Mouse (Mus musculus) thymus, postnatal 36 days (tissue): ENCODE measurements around the gene 2810004N23Rik.
"Not testable (repeated sequence)": the region's sequence is repeated elsewhere in the genome, so short reads cannot be mapped to it uniquely, and the experiment has no call there.

Experiments used
- DNase-seq, 2 experiments: peaks; one replicate each; pipeline ENCODE4 v3.0.0; 2022; ENCODE audit warnings: mixed read lengths in 2 of 2

The 2810004N23Rik gene

DNA sequence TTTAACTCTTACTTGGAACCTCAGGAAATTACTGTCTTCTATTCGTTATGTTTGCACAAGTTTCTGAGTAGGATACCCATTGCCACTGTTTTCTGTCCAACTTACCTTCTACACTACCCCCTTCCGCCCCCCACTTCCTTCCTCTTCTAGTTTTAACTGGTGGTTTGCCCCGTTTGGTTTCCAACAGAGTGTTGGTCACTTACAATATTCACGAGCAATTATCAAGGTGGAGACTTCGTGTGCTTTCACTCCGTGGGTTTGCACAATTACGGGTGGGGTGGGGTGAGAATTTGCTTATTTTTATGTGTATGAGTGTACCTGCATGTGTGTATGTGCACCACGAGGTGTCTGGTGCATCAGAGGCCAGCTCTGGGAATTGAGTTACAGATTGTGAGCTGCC lies 809 bp upstream of the 2810004N23Rik start:
- peak in 1 of 2 experiments; percentile 7 for DNase-seq

DNA sequence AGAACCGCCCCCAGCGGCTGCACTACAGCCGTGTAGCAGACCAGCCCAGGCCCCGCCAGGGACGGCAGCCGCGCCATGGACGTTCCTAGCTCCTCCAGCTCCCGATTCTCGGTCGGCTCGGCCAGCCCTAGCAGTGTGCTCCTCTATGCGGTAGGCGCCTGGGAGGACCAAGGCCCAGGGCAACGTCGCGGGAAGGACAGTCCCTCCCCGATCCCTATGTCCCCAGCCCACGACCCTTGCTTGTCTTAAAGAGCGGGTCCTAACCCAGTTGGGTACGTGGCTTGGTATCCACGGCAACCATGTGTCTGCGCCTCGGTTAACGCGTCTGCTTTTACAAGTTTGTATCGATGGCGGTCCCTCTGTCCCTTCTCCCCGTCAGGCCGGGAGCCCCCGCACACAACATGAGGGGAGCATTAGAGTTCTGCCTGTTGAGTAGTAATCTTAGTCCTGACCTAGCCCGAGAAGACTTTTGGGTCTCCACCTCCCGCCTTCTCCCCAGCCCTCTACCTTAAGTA lies 300 bp upstream of the 2810004N23Rik start:
- no peak for DNase-seq

GRCm38 (mm10) chr8:124860188-124860587 lies 2.7 kb downstream of the 2810004N23Rik start:
- no peak for DNase-seq

- peak; percentile 44 to 48 for DNase-seq
Measured at GRCm38 (mm10) chr8:124859466-124859865, 3.5 kb downstream of the 2810004N23Rik start.

DNA sequence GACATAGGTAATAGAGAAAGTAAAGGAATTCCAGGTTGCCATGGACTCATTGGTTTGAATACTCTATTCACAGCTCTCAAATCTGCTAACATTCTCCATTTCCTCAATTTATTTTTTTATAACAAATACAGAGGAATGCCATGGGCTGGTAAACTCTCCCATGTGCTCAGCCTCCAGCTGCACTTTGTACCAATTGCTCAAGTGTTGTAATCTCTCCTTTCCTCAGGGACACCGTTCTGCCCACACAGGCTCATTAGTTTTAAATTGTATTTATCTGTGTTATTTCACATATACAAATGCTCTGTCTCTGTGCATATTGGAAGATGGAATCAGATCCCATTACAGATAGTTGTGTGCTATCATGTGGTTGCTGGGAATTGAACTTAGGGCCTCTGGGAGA lies 9.4 kb downstream of the 2810004N23Rik start:
- no peak for DNase-seq

GRCm38 (mm10) chr8:124845573-124845972 lies 17.3 kb downstream of the 2810004N23Rik start:
- DNase-seq = no peak

DNA sequence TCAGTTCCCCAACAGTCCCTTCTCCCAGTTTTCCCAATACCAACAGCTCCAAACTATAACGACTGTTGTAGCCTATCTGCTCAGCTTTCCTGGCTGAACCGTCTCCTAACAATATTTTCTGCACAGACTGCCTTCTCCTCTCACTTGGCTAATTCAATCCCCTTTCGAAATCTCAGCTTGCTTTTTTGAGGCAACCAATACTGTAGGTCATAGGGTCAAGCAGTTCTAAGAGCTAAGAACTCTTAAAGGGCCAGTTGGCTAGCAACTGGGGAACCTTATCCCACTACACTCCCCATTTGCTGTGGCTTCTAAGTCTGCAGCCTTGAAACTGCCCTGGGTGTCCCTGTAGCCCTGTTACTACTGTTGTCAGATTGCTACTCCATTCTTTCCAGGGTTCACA lies 17.8 kb downstream of the 2810004N23Rik start:
- DNase-seq = no peak

DNA sequence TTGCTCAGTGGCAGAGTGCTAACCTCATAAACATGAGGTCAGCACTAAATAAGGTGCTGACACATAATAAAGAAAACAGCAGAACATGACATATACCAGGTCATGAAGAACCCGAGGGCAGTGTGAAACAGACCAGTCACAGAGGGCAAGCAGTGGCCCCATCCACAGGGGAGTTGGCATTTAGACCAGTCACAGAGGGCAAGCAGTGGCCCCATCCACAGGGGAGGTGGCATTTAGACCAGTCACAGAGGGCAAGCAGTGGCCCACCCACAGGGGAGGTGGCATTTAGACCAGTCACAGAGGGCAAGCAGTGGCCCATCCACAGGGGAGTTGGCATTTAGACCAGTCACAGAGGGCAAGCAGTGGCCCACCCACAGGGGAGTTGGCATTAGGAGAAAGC lies 20.0 kb downstream of the 2810004N23Rik start:
- DNase-seq = not testable (repeated sequence)

- no peak for DNase-seq
Measured at GRCm38 (mm10) chr8:124841775-124842174, 21.1 kb downstream of the 2810004N23Rik start.

- no peak for DNase-seq
Measured at GRCm38 (mm10) chr8:124840900-124841299, 22.0 kb downstream of the 2810004N23Rik start.

- no peak for DNase-seq
Measured at GRCm38 (mm10) chr8:124839371-124839770, 23.5 kb downstream of the 2810004N23Rik start.

DNA sequence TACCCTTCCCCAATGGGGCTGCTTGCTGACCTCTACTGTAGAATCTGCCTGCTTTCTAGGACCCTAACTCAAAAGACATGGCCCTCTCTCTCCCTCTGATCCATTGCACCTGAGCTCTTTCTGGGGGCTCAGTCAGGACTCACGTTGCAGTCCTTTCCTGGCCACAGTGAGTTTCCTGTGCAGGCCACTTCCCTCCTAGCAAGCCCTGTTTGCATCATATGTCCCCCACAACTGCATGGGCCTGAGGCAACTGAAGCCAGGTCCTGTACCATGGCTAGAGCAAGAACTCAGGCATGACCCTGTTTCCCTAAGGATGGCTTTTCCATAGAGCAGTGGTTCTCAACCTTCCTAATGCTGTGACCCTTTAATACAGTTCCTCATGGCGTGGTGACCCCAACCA lies 25.0 kb downstream of the 2810004N23Rik start:
- DNase-seq = no peak

DNA sequence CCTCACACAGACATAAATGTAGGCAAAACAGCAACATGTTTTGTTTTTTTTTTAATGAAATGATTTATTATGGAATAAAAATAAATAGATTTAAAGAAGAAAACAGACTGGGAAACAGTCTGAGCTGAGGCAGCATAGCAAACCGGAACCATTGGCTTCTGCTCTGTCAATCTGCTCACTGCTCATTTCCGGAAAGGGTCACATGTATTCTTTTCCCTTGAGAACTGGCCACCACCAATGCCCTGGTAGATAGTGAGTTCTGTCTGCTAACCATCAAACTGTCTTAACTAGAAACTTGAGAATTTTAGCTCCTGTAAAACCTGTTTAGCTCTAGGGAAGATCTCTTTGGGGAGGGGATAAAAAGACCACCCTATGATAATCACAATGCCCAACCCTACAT lies 26.0 kb downstream of the 2810004N23Rik start:
- DNase-seq = no peak

- DNase-seq = no peak
Measured at GRCm38 (mm10) chr8:124836273-124836672, 26.6 kb downstream of the 2810004N23Rik start.

DNA sequence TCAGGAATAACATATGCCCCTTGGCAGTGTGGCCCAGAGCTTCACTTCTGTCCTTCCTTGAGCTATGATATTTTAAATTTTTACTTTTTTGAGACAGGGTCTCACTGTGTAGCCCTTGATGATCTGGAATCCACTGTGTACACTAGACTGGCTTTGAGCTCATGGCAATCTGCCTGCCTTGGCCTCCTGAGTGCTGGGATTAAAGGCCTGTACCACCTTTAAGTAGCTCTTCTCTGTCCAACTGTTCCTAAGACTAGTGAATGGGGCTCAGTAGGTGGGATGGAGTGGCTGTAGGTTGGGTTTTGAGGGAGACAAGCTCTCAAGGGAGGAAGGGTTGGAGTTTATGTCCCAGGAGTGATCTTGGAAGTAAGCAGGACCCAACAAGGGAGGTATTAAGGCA lies 27.1 kb downstream of the 2810004N23Rik start:
- no peak for DNase-seq

- no peak for DNase-seq
Measured at GRCm38 (mm10) chr8:124833430-124834205, 29.3 kb downstream of the 2810004N23Rik start.

- DNase-seq = no peak
Measured at GRCm38 (mm10) chr8:124831941-124832340, 31.0 kb downstream of the 2810004N23Rik start.

DNA sequence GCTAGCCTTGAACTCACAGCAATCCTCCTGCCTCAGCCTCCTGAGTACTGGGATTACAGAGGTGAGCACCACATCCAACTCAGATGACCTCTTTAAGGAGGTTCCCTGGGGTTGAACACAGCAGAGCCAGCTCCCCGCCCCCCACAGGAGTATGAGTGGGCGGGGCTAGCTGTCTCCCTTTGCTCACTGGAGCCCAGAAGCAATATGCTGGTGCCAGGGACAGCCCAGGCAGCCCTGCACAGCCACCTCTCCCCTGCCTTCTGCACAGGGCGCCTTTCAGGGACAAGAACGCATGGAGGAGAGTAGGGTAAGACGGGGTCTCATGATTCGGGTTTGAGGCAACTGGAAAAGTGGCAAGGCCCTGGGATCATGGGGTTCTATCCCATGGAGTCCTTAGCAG lies 31.4 kb downstream of the 2810004N23Rik start:
- DNase-seq = no peak

- no peak for DNase-seq
Measured at GRCm38 (mm10) chr8:124830050-124830449, 32.9 kb downstream of the 2810004N23Rik start.

DNA sequence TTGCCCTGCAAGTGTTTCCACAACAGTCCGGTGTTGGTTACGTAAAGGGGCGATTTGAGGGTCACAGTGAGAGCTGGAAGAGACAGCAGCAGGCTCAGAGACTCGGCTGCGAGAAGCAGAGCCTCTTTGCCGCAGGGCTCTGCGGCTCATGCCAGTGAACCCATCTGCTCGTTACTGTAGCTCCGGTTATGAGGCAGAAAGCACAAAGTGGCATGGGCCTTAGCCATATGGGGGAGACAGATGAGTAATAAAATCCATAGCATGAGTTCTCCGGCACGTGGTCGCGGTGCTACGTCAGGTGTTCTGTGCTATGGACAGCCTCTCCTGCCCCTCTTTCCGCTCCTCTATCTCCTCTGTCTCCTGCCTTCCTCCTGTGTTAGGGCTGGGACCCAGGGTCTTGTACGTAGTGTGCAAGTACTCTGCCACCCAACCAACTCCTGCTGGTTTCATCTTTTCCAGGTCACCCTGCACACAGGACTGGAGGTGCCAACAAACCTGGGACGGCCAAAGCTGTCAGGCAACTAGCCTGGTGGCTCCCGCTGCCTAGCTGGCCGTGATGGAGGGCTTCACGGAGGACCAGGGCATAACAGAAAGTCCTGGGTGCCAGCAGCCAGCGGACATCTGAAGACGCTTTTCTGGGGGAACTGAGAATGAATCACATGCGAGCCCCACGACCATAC lies 34.2 kb downstream of the 2810004N23Rik start:
- DNase-seq = no peak

DNA sequence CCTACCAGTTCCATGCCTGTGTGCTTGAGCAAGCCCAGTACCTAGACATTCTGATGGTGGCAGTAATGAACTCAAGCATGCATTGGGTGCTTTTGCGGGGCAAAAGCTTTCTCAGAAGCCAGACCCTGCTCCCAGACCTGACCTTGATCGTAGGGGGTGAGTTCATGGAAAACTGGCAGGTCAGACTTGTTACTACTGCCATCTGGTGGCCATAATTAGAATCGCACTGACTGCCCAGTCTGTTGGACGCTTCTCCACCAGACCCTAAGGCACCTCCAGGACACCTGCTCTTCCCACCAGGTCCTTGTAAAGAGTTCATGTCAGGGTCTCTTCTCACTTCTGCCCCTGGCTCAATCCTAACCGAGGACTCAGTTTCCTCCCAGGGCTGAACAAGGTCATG lies 35.5 kb downstream of the 2810004N23Rik start:
- peak; percentile 19 to 26 for DNase-seq

GRCm38 (mm10) chr8:124826658-124827057 lies 36.3 kb downstream of the 2810004N23Rik start:
- no peak for DNase-seq

- DNase-seq = no peak
Measured at GRCm38 (mm10) chr8:124823497-124823896, 39.4 kb downstream of the 2810004N23Rik start.

GRCm38 (mm10) chr8:124820125-124820524 lies 42.8 kb downstream of the 2810004N23Rik start:
- DNase-seq = no peak
